Mouse (Mus musculus) intestine, embryonic 14.5 days (tissue): ENCODE data around the gene Tsnaxip1. TPM values are rescaled to one million over a fixed set of nuclear protein-coding genes. Genes with fewer than 3 reads are reported as not detected.

Source experiments
- ATAC-seq: fragments of 200-750 bp; cut with Nextera tagmentation; replicated peaks from 2 replicates; pipeline ENCODE4 v1.8.0; 2017; ENCODE audit warnings: low read depth, moderate number of reproducible peaks, moderate TSS enrichment, moderate library complexity; ENCODE audit not compliant: low FRiP score, low TSS enrichment
- DNase-seq: peaks from one replicate; pipeline ENCODE4 v3.0.0-alpha.2; 2018; ENCODE audit warnings: low spot score
- H3K27ac ChIP-seq: fragments of 300-500 bp; sonication (generic); 2 replicates; pipeline ENCODE4 v1.5.1; 2014; ENCODE audit warnings: low read depth, mild to moderate bottlenecking, control low read depth
- H3K27me3 ChIP-seq: fragments of 300-500 bp; sonication (generic); replicated peaks from 2 replicates; pipeline ENCODE4 v1.6.1; 2014; ENCODE audit warnings: low read length, control low read depth; ENCODE audit not compliant: control insufficient read depth, insufficient read depth
- H3K36me3 ChIP-seq: fragments of 300-500 bp; sonication (generic); 2 replicates; pipeline ENCODE4 v1.6.1; 2014; ENCODE audit warnings: low read length, control low read depth; ENCODE audit not compliant: control insufficient read depth, insufficient read depth
- H3K4me1 ChIP-seq: fragments of 300-500 bp; sonication (generic); replicated peaks from 2 replicates; pipeline ENCODE4 v1.6.1; 2014; ENCODE audit warnings: low read length, control low read depth, mixed read lengths; ENCODE audit not compliant: control insufficient read depth, insufficient read depth
- H3K4me2 ChIP-seq: fragments of 300-500 bp; sonication (generic); 2 replicates; pipeline ENCODE4 v1.6.1; 2014; ENCODE audit warnings: low read length
- H3K4me3 ChIP-seq: fragments of 300-500 bp; sonication (generic); 2 replicates; pipeline ENCODE4 v1.5.1; 2014; ENCODE audit warnings: low read depth, low read length, control low read depth, mixed read lengths
- H3K9ac ChIP-seq: fragments of 300-500 bp; sonication (generic); 2 replicates; pipeline ENCODE4 v1.6.1; 2014; ENCODE audit warnings: mild to moderate bottlenecking, low read length
- H3K9me3 ChIP-seq: fragments of 300-500 bp; sonication (generic); 2 replicates; pipeline ENCODE4 v1.6.1; 2016; ENCODE audit warnings: low read length, control low read depth; ENCODE audit not compliant: control insufficient read depth
- WGBS: fragments of 180-500 bp; shearing (Covaris S2); extraction: QIAGEN DNeasy Blood & Tissue Kit; methylation state at CpG from one replicate; pipeline ENCODE4 v1.1.7; 2014; 5-methylcytosine and 5-hydroxymethylcytosine counted together
- polyA plus RNA-seq: library from polyadenylated mRNA; unstranded; fragments of >200 nt; fragmentation: Nextera tagmentation; extraction: Ambion mirVana; gene quantifications from 2 replicates; pipeline ENCODE4 v1.2.1, GENCODE M21; 2014

Gene Tsnaxip1
- polyA plus RNA-seq, 1 experiment from 2014 or later: not detected

- H3K9ac ChIP-seq: peak within 1 kb of the TSS; percentile 93
- no peaks in the 10 kb centered on the region for H3K9me3 ChIP-seq
- WGBS: under 1% methylated on average over 51 of the region's 59 CpGs
- peaks cover 35% of the 10 kb centered on the region for H3K4me1 ChIP-seq
- ATAC-seq (peak; percentile 98), DNase-seq (peak; percentile 94)
- H3K4me2 ChIP-seq: peak within 1 kb of the TSS; percentile 80
- peak within 1 kb of the TSS; percentile 72 for H3K4me3 ChIP-seq
- H3K27me3 ChIP-seq: no peaks in the 10 kb centered on the region
- H3K27ac ChIP-seq: peak within 1 kb of the TSS; percentile 83
- H3K36me3 ChIP-seq: peaks cover 24% of the 10 kb centered on the region; the same call in 1 of the 2 replicates
Measured at GRCm38 (mm10) chr8:105860143-105860981, 32.8 kb downstream of the Tsnaxip1 start, which contains the start of gene Nutf2. Gene Nutf2, plus strand, starts transcription at chr8:105860580.

GRCm38 (mm10) chr8:105861951-105862350, 34.4 kb downstream of the Tsnaxip1 start:
- no peaks in the 10 kb centered on the region for H3K27me3 ChIP-seq
- H3K9ac ChIP-seq: peak overlapping the region; percentile 93
- no peaks in the 10 kb centered on the region for H3K9me3 ChIP-seq
- peak; percentile 54 for DNase-seq
- peaks cover 27% of the 10 kb centered on the region for H3K4me1 ChIP-seq
- ATAC-seq: no peak
- peak overlapping the region; percentile 72 for H3K4me3 ChIP-seq
- no peak overlapping the region for H3K27ac ChIP-seq
- peak overlapping the region; percentile 80 for H3K4me2 ChIP-seq
- H3K36me3 ChIP-seq: peaks cover 40% of the 10 kb centered on the region
- WGBS: 0% methylated on average over 1 of the region's 1 CpGs

GRCm38 (mm10) chr8:105866364-105867029, 39.0 kb downstream of the Tsnaxip1 start:
- H3K4me1 ChIP-seq: peaks cover 8% of the 10 kb centered on the region; the same call in 1 of the 2 replicates
- no peak for DNase-seq
- H3K36me3 ChIP-seq: peaks cover 71% of the 10 kb centered on the region
- no peak for ATAC-seq
- no peak overlapping the region for H3K4me3 ChIP-seq
- H3K9me3 ChIP-seq: no peaks in the 10 kb centered on the region
- no peak overlapping the region for H3K4me2 ChIP-seq
- WGBS: 83% methylated on average over 6 of the region's 6 CpGs
- no peaks in the 10 kb centered on the region for H3K27me3 ChIP-seq
- no peak overlapping the region for H3K27ac ChIP-seq
- H3K9ac ChIP-seq: no peak overlapping the region

GRCm38 (mm10) chr8:105874301-105874700, 46.8 kb downstream of the Tsnaxip1 start:
- WGBS: 86% methylated on average over 6 of the region's 6 CpGs
- H3K4me3 ChIP-seq: no peak overlapping the region
- H3K9ac ChIP-seq: no peak overlapping the region
- H3K27ac ChIP-seq: no peak overlapping the region
- no peaks in the 10 kb centered on the region for H3K9me3 ChIP-seq
- DNase-seq (no peak), ATAC-seq (no peak)
- peaks cover 90% of the 10 kb centered on the region for H3K36me3 ChIP-seq
- no peaks in the 10 kb centered on the region for H3K27me3 ChIP-seq
- no peaks in the 10 kb centered on the region for H3K4me1 ChIP-seq
- H3K4me2 ChIP-seq: no peak overlapping the region

- peak within 1 kb of the TSS; percentile 71 for H3K4me3 ChIP-seq
- H3K27ac ChIP-seq: peak within 1 kb of the TSS; percentile 18; the same call in 1 of the 2 replicates
- peak; percentile 97 for DNase-seq
- WGBS: under 1% methylated on average over 44 of the region's 45 CpGs
- peaks cover 54% of the 10 kb centered on the region for H3K36me3 ChIP-seq
- no peaks in the 10 kb centered on the region for H3K9me3 ChIP-seq
- ATAC-seq: peak; percentile 88
- no peaks in the 10 kb centered on the region for H3K27me3 ChIP-seq
- peak within 1 kb of the TSS; percentile 66 for H3K4me2 ChIP-seq
- peak within 1 kb of the TSS; percentile 73 for H3K9ac ChIP-seq
- H3K4me1 ChIP-seq: peaks cover 9% of the 10 kb centered on the region
Measured at GRCm38 (mm10) chr8:105880754-105881520, 53.4 kb downstream of the Tsnaxip1 start, which contains the start of gene Edc4. Gene Edc4, plus strand, starts transcription at chr8:105880881.

GRCm38 (mm10) chr8:105889756-105890465, 62.4 kb downstream of the Tsnaxip1 start:
- no peak overlapping the region for H3K27ac ChIP-seq
- H3K36me3 ChIP-seq: peaks cover 85% of the 10 kb centered on the region
- DNase-seq (no peak), ATAC-seq (no peak)
- H3K4me1 ChIP-seq: peaks cover 4% of the 10 kb centered on the region; the same call in 1 of the 2 replicates
- no peaks in the 10 kb centered on the region for H3K9me3 ChIP-seq
- no peak overlapping the region for H3K9ac ChIP-seq
- H3K4me3 ChIP-seq: no peak overlapping the region
- no peak overlapping the region for H3K4me2 ChIP-seq
- no peaks in the 10 kb centered on the region for H3K27me3 ChIP-seq
- 94% methylated on average over 12 of the region's 12 CpGs for WGBS

GRCm38 (mm10) chr8:105890870-105891269, 63.3 kb downstream of the Tsnaxip1 start:
- Histone ChIP-seq H3K36me3 (peaks cover 77% of the 10 kb centered on the region), H3K27me3 (no peaks in the 10 kb centered on the region), H3K4me1 (peaks cover 4% of the 10 kb centered on the region; the same call in 1 of the 2 replicates), H3K27ac (no peak overlapping the region), H3K4me2 (no peak overlapping the region), H3K4me3 (no peak overlapping the region), H3K9ac (no peak overlapping the region), H3K9me3 (no peaks in the 10 kb centered on the region)
- no peak for ATAC-seq
- DNase-seq: no peak
- 86% methylated on average over 6 of the region's 6 CpGs for WGBS

- H3K4me2 ChIP-seq: no peak overlapping the region
- DNase-seq: no peak
- peaks cover 4% of the 10 kb centered on the region; the same call in 1 of the 2 replicates for H3K4me1 ChIP-seq
- peaks cover 61% of the 10 kb centered on the region for H3K36me3 ChIP-seq
- 87% methylated on average over 6 of the region's 6 CpGs for WGBS
- H3K4me3 ChIP-seq: no peak overlapping the region
- no peak overlapping the region for H3K27ac ChIP-seq
- no peaks in the 10 kb centered on the region for H3K9me3 ChIP-seq
- H3K27me3 ChIP-seq: no peaks in the 10 kb centered on the region
- no peak overlapping the region for H3K9ac ChIP-seq
- no peak for ATAC-seq
Measured at GRCm38 (mm10) chr8:105892432-105892831, 64.9 kb downstream of the Tsnaxip1 start.
